Mouse (Mus musculus) stomach, embryonic 15.5 days (tissue): ENCODE data around the gene Trp73. TPM values are rescaled to one million over a fixed set of nuclear protein-coding genes. Genes with fewer than 3 reads are reported as not detected.

Source experiments
- ATAC-seq: fragments of 200-750 bp; cut with Nextera tagmentation; 2 replicates; pipeline ENCODE4 v1.8.0; 2017; ENCODE audit warnings: low read depth, moderate number of reproducible peaks, moderate TSS enrichment; ENCODE audit not compliant: insufficient read depth, low FRiP score
- H3K27ac ChIP-seq: fragments of 300-500 bp; sonication (generic); 2 replicates; pipeline ENCODE4 v1.5.1; 2015; ENCODE audit warnings: mild to moderate bottlenecking, inconsistent platforms
- H3K27me3 ChIP-seq: fragments of 300-500 bp; sonication (generic); replicated peaks from 2 replicates; pipeline ENCODE4 v1.6.1; 2015; ENCODE audit warnings: inconsistent platforms
- H3K36me3 ChIP-seq: fragments of 300-500 bp; sonication (generic); 2 replicates; pipeline ENCODE4 v1.6.1; 2015; ENCODE audit warnings: inconsistent platforms
- H3K4me1 ChIP-seq: fragments of 300-500 bp; sonication (generic); 2 replicates; pipeline ENCODE4 v1.6.1; 2015; ENCODE audit warnings: inconsistent platforms
- H3K4me2 ChIP-seq: fragments of 300-500 bp; sonication (generic); 2 replicates; pipeline ENCODE4 v1.6.1; 2015; ENCODE audit warnings: mild to moderate bottlenecking, inconsistent platforms
- H3K4me3 ChIP-seq: fragments of 300-500 bp; sonication (generic); replicated peaks from 2 replicates; pipeline ENCODE4 v1.5.1; 2015; ENCODE audit warnings: inconsistent platforms
- H3K9ac ChIP-seq: fragments of 300-500 bp; sonication (generic); 2 replicates; pipeline ENCODE4 v1.6.1; 2015; ENCODE audit warnings: inconsistent platforms
- H3K9me3 ChIP-seq: fragments of 300-500 bp; sonication (generic); 2 replicates; pipeline ENCODE4 v1.6.1; 2016; ENCODE audit warnings: inconsistent platforms
- WGBS: fragments of 180-500 bp; shearing (Covaris S2); methylation state at CpG from one replicate; pipeline ENCODE4 v1.1.7; 2015; 5-methylcytosine and 5-hydroxymethylcytosine counted together
- polyA plus RNA-seq: library from polyadenylated mRNA; unstranded; fragments of >200 nt; fragmentation: Nextera tagmentation; extraction: Ambion mirVana; gene quantifications from 2 replicates; pipeline ENCODE4 v1.2.1, GENCODE M21; 2015

The Trp73 gene
- polyA plus RNA-seq, 1 experiment from 2014 or later = 0.58 TPM

DNA sequence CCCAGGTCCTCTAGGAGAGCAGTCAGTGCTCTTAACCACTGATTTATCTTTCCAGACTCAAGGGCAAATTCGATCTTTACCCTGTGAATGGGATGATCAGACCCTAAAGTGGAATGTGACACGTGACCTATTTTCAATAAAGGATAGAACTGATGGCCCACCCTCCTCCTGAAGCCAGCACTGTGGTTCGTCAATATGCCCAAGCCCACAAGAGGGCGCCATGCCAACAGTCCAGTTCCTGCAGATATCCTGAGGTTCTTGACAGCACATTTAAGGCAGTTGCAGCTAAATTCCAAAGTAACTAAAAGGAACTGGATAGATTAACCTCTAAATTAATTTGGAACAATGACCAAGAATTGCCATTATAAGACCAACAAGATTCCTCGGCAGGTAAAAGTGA is 27.0 kb upstream of the Trp73 start:
- ATAC-seq = no peak
- Histone ChIP-seq H3K9ac (no peak overlapping the region), H3K27ac (no peak overlapping the region), H3K4me3 (no peak overlapping the region), H3K36me3 (no peaks in the 10 kb centered on the region), H3K4me1 (peaks cover 20% of the 10 kb centered on the region), H3K9me3 (no peaks in the 10 kb centered on the region), H3K27me3 (peaks cover 35% of the 10 kb centered on the region), H3K4me2 (no peak overlapping the region)
- WGBS = 23% methylated on average over 5 of the region's 5 CpGs

DNA sequence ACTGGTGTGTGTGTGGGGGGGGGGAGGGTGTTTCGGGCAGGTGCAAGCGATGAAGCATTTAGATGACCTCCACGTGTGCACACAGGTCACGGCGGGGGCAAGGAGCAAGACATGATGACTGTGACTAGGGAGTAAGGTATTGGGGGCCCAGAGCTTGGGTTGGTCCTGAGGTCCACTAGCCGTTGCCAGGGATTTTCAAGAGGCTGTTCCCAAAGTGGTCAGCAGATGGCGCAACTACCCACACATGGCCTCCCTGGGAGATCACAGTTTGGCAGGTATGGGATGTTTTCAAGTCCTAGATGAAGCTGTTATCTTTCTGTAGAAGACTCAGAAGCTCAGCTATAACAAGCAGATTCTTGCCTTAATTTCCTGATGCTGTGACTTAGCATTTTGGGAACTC is 23.3 kb upstream of the Trp73 start:
- Histone ChIP-seq H3K9ac (no peak overlapping the region), H3K4me2 (no peak overlapping the region), H3K4me3 (no peak overlapping the region), H3K27ac (no peak overlapping the region), H3K4me1 (peaks cover 16% of the 10 kb centered on the region), H3K27me3 (no peaks in the 10 kb centered on the region), H3K9me3 (no peaks in the 10 kb centered on the region), H3K36me3 (peaks cover 2% of the 10 kb centered on the region)
- no peak for ATAC-seq
- 13% methylated on average over 7 of the region's 7 CpGs for WGBS

DNA sequence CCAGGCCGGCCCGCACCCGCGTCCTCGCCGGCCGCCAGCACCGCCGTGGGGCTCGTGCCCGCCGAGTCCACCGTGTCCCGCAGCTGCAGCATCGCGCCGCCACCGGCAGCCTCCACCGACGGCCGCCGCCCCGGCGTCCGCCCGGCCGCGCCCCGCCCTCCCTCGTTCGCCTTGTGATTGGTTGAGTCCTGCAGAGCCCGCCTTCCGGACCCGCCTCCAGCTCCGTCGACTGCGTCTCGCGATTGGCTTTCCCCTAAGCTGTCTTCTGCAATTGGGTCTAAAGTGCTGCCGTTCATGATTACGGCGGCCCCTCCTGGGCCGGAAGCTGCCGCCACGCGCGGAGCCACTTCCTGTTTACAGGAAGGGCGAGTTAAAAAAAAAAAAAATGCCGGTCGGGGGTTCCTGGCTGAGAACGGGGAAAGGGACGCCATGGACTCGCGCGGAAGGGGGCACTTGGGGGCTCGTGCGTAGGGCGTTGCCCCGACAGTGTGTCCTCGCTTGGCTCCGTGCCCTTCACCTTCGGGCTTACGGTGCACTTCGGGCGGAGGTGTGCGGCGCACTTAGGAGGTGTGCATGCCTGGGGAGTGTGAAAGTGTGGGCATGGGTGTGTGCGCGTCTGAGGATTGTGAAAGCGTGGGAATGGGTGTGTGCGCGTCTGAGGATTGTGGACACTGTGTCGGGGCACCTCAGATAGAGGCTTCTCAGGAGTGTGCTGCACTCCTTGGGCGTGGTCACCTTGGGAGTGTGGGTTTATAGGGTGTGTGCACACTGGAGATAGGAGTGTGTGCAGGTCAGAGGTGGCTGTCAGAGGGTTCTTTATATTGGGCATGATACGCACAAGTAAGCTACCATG is 20.8 kb upstream of the Trp73 start, which contains the start of gene Tprgl:
Tprgl (minus strand) TSS at position 129 of the 853 bp plus-strand sequence.
- H3K9me3 ChIP-seq = no peaks in the 10 kb centered on the region
- peak within 1 kb of the TSS; percentile 98 for H3K4me3 ChIP-seq
- no peaks in the 10 kb centered on the region for H3K27me3 ChIP-seq
- peaks cover 12% of the 10 kb centered on the region for H3K36me3 ChIP-seq
- peak within 1 kb of the TSS; percentile 72 for H3K27ac ChIP-seq
- peak within 1 kb of the TSS; percentile 71 for H3K9ac ChIP-seq
- ATAC-seq = peak; percentile 95
- 1% methylated on average over 70 of the region's 75 CpGs for WGBS
- peaks cover 16% of the 10 kb centered on the region for H3K4me1 ChIP-seq
- H3K4me2 ChIP-seq = peak within 1 kb of the TSS; percentile 86

DNA sequence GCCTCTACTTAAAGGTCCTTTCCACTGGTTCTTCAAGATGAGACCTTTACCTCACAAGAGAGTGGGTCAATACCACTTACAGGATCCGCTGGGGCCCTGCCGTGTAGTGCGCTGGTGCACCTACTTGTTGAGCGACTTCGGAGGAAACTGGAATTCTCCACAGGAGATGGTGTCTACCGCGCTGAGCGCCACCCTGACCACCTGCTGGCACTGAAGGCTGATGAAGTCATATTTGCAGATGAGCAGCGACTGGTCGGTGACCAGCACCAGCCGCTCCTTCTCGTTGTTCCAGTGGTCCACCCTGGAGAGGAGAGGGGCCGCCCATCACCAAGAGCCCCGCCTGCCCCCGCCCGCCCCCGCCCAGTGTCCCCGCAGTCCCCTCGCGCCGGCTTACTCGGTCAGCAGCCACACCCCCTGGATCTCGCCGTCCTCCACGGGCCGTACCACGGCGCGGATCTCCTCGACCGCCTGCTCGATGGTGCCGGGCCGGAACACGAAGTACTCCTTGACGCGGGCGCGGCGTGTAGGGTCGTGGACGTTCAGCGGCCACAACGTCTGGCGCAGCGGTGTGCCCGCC is 20.0 kb upstream of the Trp73 start:
- ATAC-seq = peak; percentile 30
- Histone ChIP-seq H3K4me1 (peaks cover 16% of the 10 kb centered on the region), H3K36me3 (peaks cover 15% of the 10 kb centered on the region), H3K27ac (peak overlapping the region; percentile 72), H3K9me3 (no peaks in the 10 kb centered on the region), H3K9ac (peak overlapping the region; percentile 71; the same call in 1 of the 2 replicates), H3K4me2 (peak overlapping the region; percentile 79), H3K4me3 (peak overlapping the region; percentile 98), H3K27me3 (no peaks in the 10 kb centered on the region)
- WGBS = 2% methylated on average over 47 of the region's 47 CpGs

DNA sequence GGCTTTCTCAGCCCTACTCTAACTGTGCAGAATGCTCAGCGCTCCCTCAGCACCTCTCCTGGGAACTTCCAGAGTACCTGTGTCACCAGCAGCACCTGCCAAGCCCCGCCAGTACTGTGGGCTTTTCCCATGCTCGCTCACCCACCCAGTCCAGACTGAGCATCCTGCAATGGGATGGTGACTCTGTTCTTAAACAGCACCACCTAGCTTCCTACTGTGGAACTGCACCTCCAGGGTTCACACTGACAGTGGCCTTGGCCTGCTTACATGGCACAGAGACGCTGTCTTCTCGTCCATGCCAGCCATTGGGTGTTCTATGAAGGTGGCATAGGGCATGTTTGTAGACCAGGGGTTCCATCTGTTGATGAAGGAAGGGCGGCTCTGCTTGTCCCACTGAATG is 19.0 kb upstream of the Trp73 start:
- Histone ChIP-seq H3K4me3 (peak overlapping the region; percentile 98; the same call in 1 of the 2 replicates), H3K27me3 (no peaks in the 10 kb centered on the region), H3K9me3 (no peaks in the 10 kb centered on the region), H3K4me2 (no peak overlapping the region), H3K36me3 (peaks cover 18% of the 10 kb centered on the region), H3K4me1 (peaks cover 16% of the 10 kb centered on the region), H3K9ac (no peak overlapping the region), H3K27ac (no peak overlapping the region)
- ATAC-seq = no peak
- WGBS = 14% methylated on average over 6 of the region's 6 CpGs

DNA sequence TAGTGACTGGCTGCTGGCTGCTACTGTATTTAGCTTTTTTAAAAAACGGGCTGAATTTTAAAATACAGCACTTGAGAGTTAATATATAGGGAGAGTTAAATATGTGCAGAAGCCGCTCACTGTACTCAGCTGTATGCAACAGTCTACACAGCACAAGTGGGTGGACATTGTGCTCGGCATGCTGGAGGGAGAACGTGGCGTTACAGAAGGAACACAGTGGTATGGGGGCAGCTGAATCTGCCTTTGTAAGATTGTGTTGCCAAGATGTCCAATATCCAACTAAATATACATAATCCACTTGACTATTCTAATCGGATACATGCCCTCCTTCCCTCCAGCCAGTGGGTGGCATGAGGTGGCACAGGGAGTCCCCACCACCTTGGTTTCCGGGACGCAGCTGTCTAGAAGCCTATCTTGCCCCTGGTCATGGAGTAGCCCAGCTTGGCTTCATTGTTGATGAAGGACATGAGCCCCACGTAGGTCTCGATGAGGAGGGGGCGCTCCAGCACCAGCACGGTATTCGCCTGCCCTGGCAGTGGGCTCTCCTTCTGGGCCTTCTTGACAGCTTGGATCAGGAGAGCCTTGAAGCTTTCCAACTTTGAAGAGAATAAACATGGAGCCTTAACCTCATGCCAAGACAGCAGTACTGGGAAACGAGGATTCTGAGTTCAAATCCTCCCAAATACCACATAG is 18.1 kb upstream of the Trp73 start:
- H3K36me3 ChIP-seq = peaks cover 20% of the 10 kb centered on the region
- whole genome bisulfite sequencing = 90% methylated on average over 14 of the region's 14 CpGs

DNA sequence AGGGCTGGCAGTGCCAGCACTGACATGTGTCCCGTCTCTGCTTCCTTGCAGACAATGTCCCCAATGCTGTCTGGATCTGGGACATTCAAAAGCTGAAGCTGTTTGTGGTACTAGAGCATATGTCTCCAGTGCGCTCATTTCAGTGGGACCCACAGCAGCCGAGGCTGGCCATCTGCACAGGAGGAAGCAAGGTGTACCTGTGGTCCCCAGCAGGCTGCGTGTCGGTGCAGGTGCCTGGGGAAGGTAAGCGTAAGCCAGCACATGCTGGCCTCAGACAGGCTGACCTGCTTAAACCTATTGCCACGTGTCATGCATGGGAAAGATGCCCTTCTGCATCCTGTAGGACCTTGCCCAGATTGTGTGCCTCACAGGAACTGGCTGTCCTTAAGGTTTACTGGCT is 16.0 kb upstream of the Trp73 start:
- 85% methylated on average over 7 of the region's 7 CpGs for WGBS
- Histone ChIP-seq H3K9ac (no peak overlapping the region), H3K27ac (no peak overlapping the region), H3K27me3 (no peaks in the 10 kb centered on the region), H3K4me3 (no peak overlapping the region), H3K4me1 (peaks cover 9% of the 10 kb centered on the region), H3K4me2 (no peak overlapping the region), H3K36me3 (peaks cover 33% of the 10 kb centered on the region), H3K9me3 (no peaks in the 10 kb centered on the region)
- no peak for ATAC-seq

More for the DNA sequence above, 18.1 kb upstream of the Trp73 start:
- no peak overlapping the region for H3K4me3 ChIP-seq
- no peaks in the 10 kb centered on the region for H3K9me3 ChIP-seq
- no peak overlapping the region for H3K9ac ChIP-seq
- H3K4me1 ChIP-seq = peaks cover 16% of the 10 kb centered on the region
- H3K27me3 ChIP-seq = no peaks in the 10 kb centered on the region
- H3K4me2 ChIP-seq = no peak overlapping the region
- no peak overlapping the region for H3K27ac ChIP-seq
- no peak for ATAC-seq

DNA sequence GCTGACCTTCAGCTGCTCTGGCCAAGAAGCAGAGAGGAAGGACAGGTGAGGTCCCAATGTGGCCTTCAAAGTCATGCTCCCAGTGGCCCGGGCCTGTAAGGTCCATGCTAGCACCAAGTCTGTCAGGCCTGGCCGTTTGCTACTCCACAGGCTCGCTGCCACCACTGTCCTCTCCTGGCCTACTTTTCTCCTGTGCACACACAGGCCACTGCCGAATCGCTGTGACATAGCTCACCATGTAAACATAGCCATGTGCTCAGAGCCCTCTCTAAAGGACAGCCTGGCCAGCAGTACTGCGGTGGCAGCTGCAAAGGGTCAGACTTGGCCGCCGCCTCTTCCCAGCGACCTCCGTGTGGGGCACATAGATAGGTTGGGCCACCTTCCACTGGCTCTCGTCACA is 14.1 kb upstream of the Trp73 start:
- ATAC-seq = no peak
- no peak overlapping the region for H3K9ac ChIP-seq
- no peaks in the 10 kb centered on the region for H3K9me3 ChIP-seq
- peaks cover 37% of the 10 kb centered on the region for H3K36me3 ChIP-seq
- H3K27ac ChIP-seq = no peak overlapping the region
- no peak overlapping the region for H3K4me2 ChIP-seq
- H3K27me3 ChIP-seq = no peaks in the 10 kb centered on the region
- H3K4me3 ChIP-seq = no peak overlapping the region
- WGBS = 72% methylated on average over 11 of the region's 11 CpGs
- peaks cover under 1% of the 10 kb centered on the region; the same call in 1 of the 2 replicates for H3K4me1 ChIP-seq

DNA sequence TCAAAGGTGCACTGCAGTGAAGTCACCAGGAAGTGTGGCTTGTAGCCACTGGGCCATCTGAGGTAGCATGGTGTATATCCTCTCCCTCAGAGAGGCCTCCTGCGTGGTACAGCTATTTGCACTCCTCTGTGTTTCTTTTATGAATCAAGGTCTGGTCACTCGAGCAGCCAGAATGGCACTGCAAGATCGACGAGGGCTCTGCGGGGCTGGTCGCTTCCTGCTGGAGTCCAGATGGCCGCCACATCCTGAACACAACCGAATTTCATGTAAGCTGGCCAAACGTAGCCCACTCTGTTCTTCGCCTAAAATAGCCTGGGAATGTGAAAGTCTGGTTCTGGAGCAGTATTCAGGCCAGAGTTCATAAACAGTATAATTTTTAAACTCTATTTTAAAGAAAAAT is 6.3 kb upstream of the Trp73 start:
- Histone ChIP-seq H3K27me3 (peaks cover 4% of the 10 kb centered on the region; the same call in 1 of the 2 replicates), H3K4me3 (no peak overlapping the region), H3K9ac (no peak overlapping the region), H3K9me3 (no peaks in the 10 kb centered on the region), H3K36me3 (peaks cover 16% of the 10 kb centered on the region), H3K27ac (no peak overlapping the region), H3K4me1 (peaks cover 9% of the 10 kb centered on the region; the same call in 1 of the 2 replicates), H3K4me2 (no peak overlapping the region)
- ATAC-seq = no peak
- 83% methylated on average over 10 of the region's 10 CpGs for WGBS

DNA sequence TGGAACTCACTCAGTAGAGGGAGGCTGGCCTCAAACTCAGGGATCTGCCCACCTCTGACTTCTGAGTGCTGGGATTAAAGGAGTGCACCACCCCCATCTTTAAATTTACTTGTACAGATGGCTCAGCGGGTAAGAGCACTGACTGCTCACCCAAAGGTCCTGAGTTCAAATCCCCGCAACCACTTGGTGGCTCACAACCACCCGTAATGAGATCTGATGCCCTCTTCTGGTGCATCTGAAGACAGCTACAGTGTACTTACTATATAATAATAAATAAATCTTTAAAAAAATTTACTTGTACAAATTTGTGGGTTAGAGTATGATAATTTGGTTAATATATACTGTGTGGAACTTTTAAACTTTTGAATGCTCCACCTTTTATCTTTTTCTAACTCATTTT is 4.7 kb upstream of the Trp73 start:
- WGBS = 82% methylated on average over 3 of the region's 3 CpGs
- H3K36me3 ChIP-seq = peaks cover 8% of the 10 kb centered on the region; the same call in 1 of the 2 replicates
- no peak for ATAC-seq
- H3K27ac ChIP-seq = no peak overlapping the region
- peaks cover 25% of the 10 kb centered on the region for H3K4me1 ChIP-seq
- no peak overlapping the region for H3K4me3 ChIP-seq
- no peak overlapping the region for H3K9ac ChIP-seq
- H3K4me2 ChIP-seq = no peak overlapping the region
- H3K9me3 ChIP-seq = no peaks in the 10 kb centered on the region
- peaks cover 20% of the 10 kb centered on the region for H3K27me3 ChIP-seq

DNA sequence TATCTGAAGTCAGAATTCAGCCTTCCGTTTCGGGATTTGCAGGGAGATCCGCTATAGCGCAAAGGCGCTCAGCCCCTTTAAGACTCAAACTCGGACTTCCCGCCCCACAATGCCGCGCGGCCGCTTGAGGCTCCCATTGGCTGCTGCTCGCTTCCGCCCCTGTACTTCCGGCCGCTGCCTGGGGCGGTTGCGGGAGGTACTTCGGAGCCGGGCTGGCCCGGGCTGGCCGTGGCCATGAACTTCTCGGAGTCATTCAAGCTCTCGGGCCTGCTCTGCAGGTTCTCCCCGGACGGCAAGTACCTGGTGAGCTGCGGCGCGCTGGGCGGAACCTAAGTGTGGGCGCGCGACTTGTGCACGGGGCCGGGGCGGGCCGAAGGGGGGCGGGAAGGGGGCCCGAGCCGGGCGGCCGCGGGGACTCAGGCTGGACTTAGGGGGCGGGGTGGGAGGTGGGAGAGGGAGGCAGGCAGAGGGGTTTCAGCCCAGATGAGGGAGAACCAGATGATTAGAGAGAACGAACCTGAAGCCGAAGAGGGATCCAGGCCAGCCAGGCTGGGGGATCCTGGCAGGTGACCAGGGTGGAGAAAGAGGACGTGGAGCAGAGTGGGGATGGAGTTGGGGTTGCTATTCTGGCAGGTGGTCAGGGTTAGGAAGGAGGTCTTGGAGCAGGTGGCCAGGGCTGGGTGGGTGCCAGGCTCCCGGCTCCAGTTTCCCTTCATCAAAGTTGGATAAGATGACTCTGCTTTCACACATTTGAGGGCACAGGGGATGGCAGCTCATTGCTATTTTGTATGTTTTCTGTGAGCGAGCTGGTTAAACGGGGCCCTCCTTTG is 2.4 kb upstream of the Trp73 start, which contains the start of gene Wrap73:
Wrap73 (plus strand) TSS at position 162 of the 830 bp plus-strand sequence.
- WGBS = 1% methylated on average over 49 of the region's 49 CpGs
- Histone ChIP-seq H3K4me1 (peaks cover 31% of the 10 kb centered on the region), H3K4me2 (peak within 1 kb of the TSS; percentile 87), H3K36me3 (0 out of 2 replicates have a peak, but pooled peaks cover 2% of the 10 kb centered on the region), H3K9ac (peak within 1 kb of the TSS; percentile 67), H3K27ac (peak within 1 kb of the TSS; percentile 89), H3K27me3 (peaks cover 42% of the 10 kb centered on the region), H3K4me3 (peak within 1 kb of the TSS; percentile 83), H3K9me3 (no peaks in the 10 kb centered on the region)
- ATAC-seq = peak; percentile 94
